Mouse (Mus musculus): ENCODE results near the gene Taf1c. TPM values are rescaled to one million over a fixed set of nuclear protein-coding genes. Genes with fewer than 3 reads are reported as not detected.

The Taf1c gene
- polyA plus RNA-seq, 1 experiment, result 6.3 TPM

- TF ChIP-seq POLR2A (IDR thresholded peaks at IDR 0.05; ENCODE audit: control insufficient read depth, low read depth, low read length) (no peak), CTCF (IDR thresholded peaks at IDR 0.05; ENCODE audit: control insufficient read depth, insufficient read depth, insufficient replicate concordance, low read depth, low read length) (no peak)
- H3K4me3 ChIP-seq (ENCODE audit: control insufficient read depth, low read depth, low read length), result no peak overlapping the region
- H3K4me1 ChIP-seq (ENCODE audit: control insufficient read depth, insufficient read depth, low read length), result peaks cover 13% of the 10 kb centered on the region
- no peak overlapping the region for H3K27ac ChIP-seq (ENCODE audit: control insufficient read depth, insufficient read depth, low read depth, low read length)
- no peaks in the 10 kb centered on the region for H3K27me3 ChIP-seq (ENCODE audit: control insufficient read depth, insufficient read depth, low read length)
- no peaks in the 10 kb centered on the region; the same call in 1 of the 2 replicates for H3K36me3 ChIP-seq (ENCODE audit: control insufficient read depth, insufficient read depth, low read length)
Observed at GRCm38 (mm10) chr8:119555861-119556260, 49.2 kb downstream of the Taf1c start.

- Histone ChIP-seq H3K4me1 (ENCODE audit: control insufficient read depth, insufficient read depth, low read length) (peaks cover 15% of the 10 kb centered on the region), H3K27ac (ENCODE audit: control insufficient read depth, insufficient read depth, low read depth, low read length) (no peak overlapping the region), H3K27me3 (ENCODE audit: control insufficient read depth, insufficient read depth, low read length) (no peaks in the 10 kb centered on the region), H3K4me3 (ENCODE audit: control insufficient read depth, low read depth, low read length) (no peak overlapping the region), H3K36me3 (ENCODE audit: control insufficient read depth, insufficient read depth, low read length) (peaks cover 1% of the 10 kb centered on the region; the same call in 1 of the 2 replicates)
- no peak for TF ChIP-seq POLR2A (IDR thresholded peaks at IDR 0.05; ENCODE audit: control insufficient read depth, low read depth, low read length)
- TF ChIP-seq CTCF (IDR thresholded peaks at IDR 0.05; ENCODE audit: control insufficient read depth, insufficient read depth, insufficient replicate concordance, low read depth, low read length), result no peak
Observed at GRCm38 (mm10) chr8:119552967-119553366, 52.1 kb downstream of the Taf1c start.

DNA sequence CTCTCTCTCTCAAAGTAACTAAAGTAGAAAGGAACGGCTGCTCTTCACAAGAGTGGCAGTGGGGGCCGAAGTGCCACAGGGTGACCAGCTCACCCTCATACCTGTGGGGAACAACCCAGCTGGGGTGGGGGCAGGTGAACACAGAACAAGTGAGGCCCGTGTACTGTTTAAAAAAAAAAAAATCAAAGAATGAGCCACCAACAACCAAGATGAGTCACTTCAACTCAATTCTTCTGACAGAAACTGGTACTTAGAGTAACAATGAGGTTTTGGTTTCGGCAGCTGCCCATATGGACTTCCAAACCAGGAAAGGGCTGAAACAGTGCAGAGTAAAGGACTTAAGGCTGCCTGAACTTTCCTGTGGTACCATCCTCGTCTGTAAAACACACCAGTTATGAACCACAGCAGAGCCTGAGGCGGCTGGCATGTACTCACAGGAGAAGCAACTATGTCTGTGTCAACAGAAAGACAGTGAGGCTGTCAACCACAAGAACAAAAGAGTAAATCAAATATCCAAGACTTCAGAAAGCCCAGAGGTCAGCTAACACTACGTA lies 56.4 kb downstream of the Taf1c start:
- Histone ChIP-seq H3K4me1 (ENCODE audit: control insufficient read depth, insufficient read depth, low read length) (peaks cover 7% of the 10 kb centered on the region), H3K36me3 (ENCODE audit: control insufficient read depth, insufficient read depth, low read length) (peaks cover 6% of the 10 kb centered on the region), H3K27me3 (ENCODE audit: control insufficient read depth, insufficient read depth, low read length) (no peaks in the 10 kb centered on the region), H3K27ac (ENCODE audit: control insufficient read depth, insufficient read depth, low read depth, low read length) (no peak overlapping the region), H3K4me3 (ENCODE audit: control insufficient read depth, low read depth, low read length) (no peak overlapping the region)
- TF ChIP-seq CTCF (IDR thresholded peaks at IDR 0.05; ENCODE audit: control insufficient read depth, insufficient read depth, insufficient replicate concordance, low read depth, low read length), result no peak
- no peak for TF ChIP-seq POLR2A (IDR thresholded peaks at IDR 0.05; ENCODE audit: control insufficient read depth, low read depth, low read length)

Other genes with a start within 250 kb of the Taf1c start
- 5.3 and 5.4 TPM in 2 replicates for gene Mlycd, start 210.3 kb downstream of the Taf1c start, polyA plus RNA-seq (2012; rRNA removed)
- 437 and 440 TPM in 2 replicates for gene Osgin1, start 171.1 kb downstream of the Taf1c start, polyA plus RNA-seq (2012; rRNA removed)
- 14.8 and 16.0 TPM in 2 replicates for gene Necab2, start 158.5 kb downstream of the Taf1c start, polyA plus RNA-seq (2012; rRNA removed)
- 1.3 and 1.4 TPM in 2 replicates for gene Slc38a8, start 103.5 kb downstream of the Taf1c start, polyA plus RNA-seq (2012; rRNA removed)
- 21.3 and 25.2 TPM in 2 replicates for gene Mbtps1, start 46.5 kb downstream of the Taf1c start, polyA plus RNA-seq (2012; rRNA removed)
- 12.7 and 12.9 TPM in 2 replicates for gene Hsdl1, start 30.0 kb downstream of the Taf1c start, polyA plus RNA-seq (2012; rRNA removed)
- 577 and 660 TPM in 2 replicates for gene Dnaaf1, start 30.0 kb downstream of the Taf1c start, polyA plus RNA-seq (2012; rRNA removed)
- 48.7 and 54.3 TPM in 2 replicates for gene Adad2, start 7.5 kb upstream of the Taf1c start, polyA plus RNA-seq (2012; rRNA removed)
- 12.3 and 13.3 TPM in 2 replicates for gene Kcng4, start 30.5 kb upstream of the Taf1c start, polyA plus RNA-seq (2012; rRNA removed)
- gene Wfdc1, start 61.1 kb upstream of the Taf1c start, polyA plus RNA-seq (2012; rRNA removed), result 25.8 and 26.9 TPM in 2 replicates
- 1.2 and 1.4 TPM in 2 replicates for gene Atp2c2, start 94.8 kb upstream of the Taf1c start, polyA plus RNA-seq (2012; rRNA removed)
- gene Tldc1, start 173.2 kb upstream of the Taf1c start, polyA plus RNA-seq (2012; rRNA removed), result 6.4 and 6.8 TPM in 2 replicates
- 20.0 and 25.4 TPM in 2 replicates for gene Cotl1, start 235.3 kb upstream of the Taf1c start, polyA plus RNA-seq (2012; rRNA removed)